Mouse (Mus musculus): ENCODE data around the gene Prss38.

The Prss38 gene

DNA sequence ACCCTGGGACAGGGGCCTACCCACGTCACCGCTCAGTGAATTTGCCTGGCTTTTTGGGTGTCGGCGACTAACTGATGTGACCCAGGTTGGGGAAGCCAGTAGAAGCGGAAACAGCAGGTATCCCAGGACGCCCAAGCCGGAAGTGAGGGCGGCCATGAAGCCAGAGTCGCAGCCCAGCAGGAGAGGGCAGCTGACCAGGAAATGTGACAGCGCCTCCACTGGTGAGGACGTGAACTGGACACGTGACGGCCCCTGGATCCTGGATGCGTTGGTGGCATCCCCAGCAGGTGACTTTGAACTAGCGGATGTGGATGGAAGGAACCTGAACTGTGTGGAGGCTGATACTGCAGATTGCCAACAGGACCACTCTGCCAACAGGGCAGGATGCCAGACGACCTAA, at the start of gene Prss38:
TSS of gene Prss38 (minus strand) at position 183 of the 400 bp plus-strand sequence.
- no peak for DNase-seq

DNA sequence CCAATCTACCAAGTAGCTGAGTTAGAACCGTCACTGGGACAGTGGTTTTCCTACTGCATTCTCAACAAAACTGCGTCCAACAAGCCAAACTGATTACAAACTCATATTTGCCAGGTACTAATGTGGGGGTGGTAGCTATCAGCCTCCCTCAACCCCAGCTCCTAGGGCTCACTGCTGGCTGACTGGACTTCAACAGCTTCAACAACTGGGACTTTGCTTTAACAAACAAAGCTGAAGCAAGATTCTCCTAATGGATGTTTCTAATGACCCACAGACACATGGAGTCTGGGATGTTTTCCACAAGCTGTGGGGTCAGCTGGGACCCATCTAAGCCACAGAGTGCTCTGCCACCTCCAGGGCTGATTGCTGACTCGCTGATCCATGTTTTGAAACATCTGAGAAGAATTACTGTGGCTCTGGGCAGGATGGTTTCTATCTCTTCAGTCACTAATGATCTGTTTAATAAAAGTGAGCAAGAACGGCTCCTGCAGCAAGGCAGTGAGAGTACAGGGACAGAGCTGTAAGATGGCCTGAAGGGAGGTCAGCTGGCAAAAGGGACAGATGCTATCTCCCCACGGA, 47.6 kb upstream of the Prss38 start:
- no peak for DNase-seq

DNA sequence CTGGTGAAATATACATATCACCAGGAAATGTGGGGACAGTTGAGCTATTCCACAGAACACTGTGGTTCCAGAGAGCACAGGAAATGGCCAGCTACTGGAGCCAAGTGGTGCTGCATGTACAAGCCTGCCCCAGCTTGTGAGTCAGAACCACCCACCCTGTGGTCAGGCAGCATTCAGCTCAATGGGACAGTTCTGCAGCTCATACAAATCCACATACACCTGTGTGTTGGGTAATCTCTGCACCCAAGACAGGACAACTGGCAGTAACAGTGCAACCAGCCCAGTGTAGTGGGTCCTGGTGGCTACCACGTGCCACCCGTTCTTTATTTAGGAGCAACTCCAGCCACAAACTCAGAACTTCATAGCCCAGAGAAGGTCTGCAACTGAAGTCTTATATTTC, 46.5 kb upstream of the Prss38 start:
- no peak for DNase-seq

DNA sequence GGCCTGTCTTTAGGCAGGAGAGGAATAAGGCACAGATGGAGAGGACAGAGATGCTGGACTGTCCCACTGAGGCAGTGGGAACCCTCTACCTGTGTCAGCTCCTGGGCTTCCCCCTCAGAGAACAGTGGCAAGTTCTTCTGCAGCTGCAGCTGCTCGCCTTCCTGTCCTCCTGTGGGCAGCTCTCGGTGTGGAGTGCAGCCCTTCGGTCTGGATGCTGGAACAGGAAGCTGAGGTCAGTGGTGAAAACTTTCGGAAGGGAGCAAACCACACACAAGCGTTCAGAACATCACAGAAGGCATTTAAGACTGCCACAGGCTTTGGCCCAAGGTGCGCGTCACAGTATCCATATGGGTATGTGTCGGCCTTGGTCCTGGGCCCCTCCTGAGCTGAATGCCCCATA, 46.0 kb upstream of the Prss38 start:
- DNase-seq: no peak

DNA sequence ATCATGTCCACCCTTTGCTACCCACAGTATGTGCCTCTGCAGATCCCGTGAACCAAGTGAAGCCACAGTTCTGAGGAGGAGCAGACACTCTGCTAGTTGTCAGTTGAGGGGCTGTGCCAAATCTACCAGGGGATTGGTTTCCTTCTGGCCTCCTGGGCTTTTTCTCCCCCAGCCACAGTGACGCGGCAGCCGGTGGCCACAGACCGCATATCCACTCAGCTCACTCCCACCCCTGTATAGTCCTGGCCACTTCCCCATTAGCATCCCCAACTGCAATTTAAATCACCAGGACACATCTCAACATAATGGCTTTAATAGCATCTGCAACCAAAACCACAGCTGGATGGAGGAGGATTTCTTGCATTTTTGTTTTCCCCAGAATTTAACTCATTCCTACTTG, 43.3 kb upstream of the Prss38 start:
- no peak for DNase-seq

DNA sequence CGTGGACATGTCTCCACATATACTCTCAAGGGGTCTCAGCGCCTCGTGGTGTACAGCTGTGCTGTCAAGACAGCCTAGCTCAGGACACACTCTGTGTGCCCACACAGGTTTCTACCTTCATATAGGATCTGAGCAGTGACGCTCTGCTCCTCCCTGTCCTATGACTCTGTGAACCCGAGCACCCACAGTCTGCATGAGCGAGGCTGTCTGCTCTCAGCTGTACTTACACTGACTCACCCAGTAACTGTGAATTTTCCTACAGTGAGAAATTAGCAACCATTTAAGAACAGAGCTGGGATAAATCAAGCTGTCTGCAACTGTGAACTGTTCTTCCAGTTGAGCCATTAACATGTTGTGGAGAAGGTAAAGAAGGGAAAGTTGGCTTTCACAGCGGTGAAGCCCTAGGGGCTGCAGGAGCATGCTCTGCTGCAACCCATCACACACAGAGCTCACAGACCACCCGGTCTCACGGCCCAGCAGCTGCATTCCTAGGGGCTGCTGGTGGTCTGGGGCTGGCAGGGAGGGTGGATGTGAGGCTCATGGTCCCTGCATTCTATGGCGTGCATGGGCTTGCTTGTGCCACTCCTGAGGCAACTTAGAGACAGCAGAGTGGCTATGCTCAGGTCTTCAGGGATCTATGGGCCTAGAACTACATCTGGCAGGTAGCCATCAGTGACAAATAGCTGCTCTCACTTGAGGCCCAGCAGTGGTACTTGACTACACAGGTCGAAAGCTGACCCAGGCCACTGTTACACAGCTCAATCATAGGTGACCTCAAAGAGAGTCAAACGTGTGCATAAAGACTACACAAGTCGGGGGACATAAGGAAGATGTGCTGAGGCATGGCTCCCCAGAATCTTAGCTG, 37.8 kb upstream of the Prss38 start:
- peak; percentile 61 for DNase-seq

DNA sequence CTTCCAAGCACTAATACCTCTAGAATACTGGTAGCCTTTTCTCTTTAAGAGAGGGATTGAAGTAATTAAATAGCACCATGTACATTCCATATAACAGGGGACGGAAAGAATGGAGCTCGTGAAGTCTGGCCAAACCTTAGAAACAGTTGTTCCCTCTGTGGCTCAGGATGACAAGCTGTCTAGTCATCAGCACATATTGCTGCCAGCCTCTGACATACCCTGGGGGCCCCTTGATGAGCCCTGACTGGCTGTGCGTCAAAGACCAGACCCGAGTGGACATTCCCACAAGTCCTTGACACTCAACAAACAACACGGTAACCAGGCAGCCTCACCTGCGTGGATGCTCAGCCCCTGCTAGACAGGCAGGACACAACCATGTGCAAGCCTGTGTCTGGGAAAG, 36.6 kb upstream of the Prss38 start:
- no peak for DNase-seq

DNA sequence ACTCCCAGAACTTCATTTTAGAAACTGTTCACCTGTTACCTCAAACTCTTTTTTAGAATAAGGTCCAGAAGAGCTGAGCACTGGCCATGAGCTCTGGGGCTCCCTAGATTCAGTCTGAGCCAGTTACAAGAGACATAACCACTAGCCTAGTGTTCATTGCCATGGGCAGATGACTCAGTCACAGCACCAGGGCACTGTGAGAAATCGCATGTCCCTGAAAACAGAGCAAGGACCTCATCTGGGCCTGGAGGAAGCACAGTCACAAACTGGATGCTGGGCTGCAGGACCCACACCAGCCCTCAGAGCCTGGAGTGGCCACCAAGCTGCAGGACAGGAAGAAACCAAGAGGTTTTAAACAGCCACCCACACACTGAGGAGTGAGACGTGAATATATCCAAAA, 35.4 kb upstream of the Prss38 start:
- no peak for DNase-seq

DNA sequence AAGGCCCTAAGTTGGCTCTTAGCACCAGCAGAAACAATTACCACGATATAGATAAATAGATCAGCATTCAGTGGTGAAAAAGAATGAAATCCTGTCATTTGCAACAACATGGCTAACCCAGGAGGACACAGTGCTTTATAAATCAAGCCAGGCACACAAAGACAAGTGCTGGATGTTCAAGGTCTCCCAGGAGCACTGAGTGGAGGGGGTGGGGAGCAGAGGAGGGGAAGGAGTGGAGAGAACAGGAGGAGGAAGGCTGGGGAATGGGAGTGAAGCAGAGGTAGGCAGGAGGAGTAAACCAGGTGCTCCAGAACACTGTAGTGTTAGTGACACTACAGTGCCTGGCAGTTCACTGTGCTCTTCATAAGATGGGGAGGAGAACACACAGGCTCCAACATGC, 30.3 kb upstream of the Prss38 start:
- no peak for DNase-seq

DNA sequence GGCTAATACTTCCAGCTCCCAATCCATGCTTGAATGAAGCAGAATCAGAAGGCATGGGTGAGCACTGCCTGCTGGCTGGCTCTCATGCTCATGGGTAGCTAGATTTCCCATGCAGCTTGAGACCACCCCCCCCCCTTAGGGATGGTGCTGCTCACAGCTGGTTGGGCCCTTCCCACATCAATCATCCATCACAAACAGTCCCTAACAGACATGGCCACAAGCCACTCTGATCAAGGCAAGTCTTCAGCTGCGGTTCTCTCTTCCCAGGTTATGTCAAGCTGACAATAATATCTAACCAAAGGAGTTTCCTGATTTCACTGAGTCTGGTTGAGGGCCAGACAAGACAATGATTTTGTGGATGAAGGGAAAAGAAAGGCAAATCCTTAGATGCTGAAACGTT, 25.4 kb upstream of the Prss38 start:
- no peak for DNase-seq

DNA sequence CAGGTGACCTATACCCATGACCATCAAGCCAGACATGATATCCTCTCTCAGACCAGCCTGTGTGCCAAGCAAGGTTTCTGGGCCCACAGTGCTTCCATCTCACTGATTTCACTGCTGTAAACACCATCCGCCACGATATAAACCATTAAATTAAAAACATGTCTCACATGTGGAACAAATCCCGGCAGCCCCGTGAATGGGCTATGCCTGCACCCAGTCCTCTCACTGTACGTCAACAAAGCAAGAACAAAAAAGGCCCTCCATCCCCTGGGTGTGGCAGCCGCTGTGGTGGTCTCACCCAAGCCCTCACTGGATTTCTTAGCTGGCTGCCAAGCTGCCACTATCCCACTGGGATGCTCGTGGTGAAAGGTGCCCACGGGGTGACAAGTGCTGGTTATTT, 24.4 kb upstream of the Prss38 start:
- DNase-seq: no peak

DNA sequence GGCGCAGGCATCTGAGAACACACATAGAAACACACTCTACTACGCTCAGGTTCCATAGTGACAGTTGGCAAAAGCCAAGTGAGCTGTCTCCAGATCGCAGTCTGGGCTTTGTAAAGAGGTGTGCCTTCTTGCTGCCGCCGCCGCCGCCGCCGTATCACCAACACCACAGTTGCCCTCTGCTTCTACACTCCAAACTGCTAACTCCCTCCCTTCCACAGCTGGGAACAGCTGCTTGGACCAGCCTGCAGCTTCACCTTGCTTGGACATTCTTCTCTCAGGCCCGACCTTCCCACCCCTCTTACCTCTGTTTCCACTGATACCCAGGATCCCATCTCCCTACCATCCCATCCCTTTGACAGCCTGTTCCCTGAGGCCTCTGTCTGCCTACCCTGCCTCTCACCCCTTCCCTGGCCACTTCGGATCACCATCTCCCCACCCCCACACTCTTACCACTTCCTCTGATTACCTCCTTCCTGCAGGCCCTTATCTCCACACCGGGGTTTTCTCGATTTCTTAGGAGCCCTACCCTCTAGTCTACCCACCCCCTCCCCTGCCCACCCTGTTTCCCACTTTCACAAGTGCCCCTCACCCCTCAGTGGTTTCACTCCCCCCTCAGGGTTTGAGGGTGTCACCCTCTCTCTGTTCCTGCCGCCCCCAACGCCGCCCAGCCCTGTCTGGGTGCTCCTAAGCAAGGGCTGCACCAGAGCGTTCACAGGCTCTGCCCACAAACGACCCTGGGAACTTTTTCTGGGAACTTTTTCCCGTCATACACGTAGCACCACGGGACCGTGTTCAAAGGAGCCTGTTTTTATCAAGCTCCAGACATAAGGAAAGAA, 22.3 kb upstream of the Prss38 start:
- no peak for DNase-seq

DNA sequence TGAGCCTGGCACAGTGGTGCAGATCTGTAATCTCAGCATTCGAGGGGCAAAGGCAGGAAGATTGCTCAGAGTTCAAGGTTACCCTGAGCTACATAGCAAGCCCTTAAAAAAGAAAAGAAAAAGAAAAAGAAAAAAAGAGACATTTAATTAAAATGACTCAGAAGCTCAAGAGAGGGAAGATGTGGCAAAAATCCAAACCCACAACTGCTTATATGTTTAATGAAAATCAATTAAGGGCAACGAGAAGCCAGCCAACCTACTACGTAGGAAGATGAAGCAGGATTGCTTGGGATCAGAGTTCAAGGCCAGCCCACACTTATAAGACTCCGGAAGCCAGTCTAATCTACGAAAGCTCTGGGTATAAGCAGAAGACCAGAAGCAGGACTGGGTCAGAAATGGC, 19.0 kb upstream of the Prss38 start:
- no peak for DNase-seq

DNA sequence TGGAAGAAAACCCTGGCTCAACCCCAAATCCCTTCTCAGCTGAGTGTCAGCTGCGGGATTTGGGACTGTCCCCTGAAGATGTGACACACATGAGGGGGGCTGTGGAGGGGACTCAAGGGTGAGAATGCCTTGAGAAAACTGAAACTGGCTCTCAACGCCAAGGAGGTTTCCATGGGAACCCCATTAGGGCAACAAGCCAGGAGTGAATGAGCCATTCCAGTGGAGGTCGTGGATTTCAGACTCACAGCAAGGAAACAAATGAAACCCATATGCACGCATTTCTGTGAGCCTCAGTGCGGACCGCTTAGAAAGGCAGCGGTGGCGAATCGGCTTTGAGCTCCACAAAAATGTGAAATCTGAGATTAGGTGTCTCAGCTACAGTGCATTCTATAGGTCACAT, 18.1 kb upstream of the Prss38 start:
- peak; percentile 18 for DNase-seq

DNA sequence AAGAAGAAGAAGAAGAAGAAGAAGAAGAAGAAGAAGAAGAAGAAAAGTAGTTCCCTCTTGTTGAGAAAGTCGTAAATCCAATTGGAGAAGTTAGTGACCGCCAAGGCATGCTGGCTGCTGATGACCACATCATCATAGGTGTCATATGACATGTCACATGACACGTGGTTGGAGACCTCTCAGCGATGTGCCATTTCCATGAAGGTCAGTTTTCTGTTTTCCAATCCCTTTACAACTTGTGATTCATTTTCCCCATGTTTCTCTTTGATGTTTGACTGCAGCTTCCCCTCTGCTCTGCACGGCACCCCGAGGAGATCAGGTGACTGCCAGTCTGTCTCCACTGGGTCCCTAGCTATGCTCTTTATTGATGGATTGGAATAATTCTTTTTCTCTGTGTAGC, 16.8 kb upstream of the Prss38 start:
- no peak for DNase-seq

DNA sequence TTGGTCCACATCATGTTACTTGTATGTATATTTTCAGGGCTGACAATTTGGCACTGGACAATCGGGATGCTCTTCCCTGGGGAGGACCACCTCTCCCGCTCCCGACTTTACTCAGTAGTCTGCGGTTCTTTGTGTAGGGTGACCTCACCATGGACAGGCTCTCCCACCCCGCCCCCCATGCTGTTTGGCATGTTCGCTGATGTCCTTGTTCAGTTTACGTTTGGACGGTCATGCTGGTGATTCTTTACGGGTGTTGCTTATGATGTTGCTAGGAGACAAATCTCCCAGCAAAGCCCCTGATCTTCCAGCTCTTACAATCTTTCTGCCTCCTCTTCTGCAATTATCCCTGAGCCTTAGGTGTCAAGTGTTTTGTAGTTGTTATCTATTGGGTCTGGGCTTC, 15.0 kb upstream of the Prss38 start:
- DNase-seq: no peak

DNA sequence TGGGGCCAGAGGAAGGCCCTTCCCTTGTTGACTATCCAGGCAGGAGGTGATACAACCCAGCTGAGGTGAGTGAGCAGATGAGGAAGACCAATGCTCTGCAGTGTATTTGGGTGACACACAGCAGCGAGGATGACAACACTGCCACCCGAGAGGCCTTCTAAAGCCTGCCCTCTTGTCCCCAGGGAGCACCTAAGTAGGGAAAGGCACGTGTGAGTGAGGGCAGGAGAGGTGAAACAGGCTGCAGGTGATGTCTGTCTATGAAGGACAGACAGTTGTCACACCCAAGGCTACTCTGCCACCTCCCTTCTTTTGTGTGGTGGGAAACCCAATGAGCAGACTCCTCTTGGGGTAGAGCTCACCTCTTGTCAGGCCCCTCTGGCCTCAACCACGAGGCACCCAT, 14.2 kb upstream of the Prss38 start:
- DNase-seq: no peak

DNA sequence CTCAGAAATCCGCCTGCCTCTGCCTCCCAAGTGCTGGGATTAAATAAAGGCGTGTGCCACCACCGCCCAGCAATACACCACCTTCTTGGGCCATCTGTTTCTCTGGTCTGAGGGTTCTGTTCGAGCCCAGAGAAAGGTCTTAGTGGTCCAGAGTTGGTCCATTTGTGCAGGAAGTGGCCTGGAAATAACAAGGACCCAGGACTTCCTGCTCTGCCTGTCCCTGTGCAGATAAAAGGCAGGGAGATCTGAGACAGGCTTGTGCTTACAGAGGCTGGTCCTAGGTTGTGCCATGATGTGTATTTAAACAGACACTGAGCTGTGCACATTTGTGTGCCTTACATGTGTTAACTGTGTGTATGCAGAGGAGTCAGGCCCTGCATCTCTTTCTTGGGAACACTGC, 13.3 kb upstream of the Prss38 start:
- no peak for DNase-seq

DNA sequence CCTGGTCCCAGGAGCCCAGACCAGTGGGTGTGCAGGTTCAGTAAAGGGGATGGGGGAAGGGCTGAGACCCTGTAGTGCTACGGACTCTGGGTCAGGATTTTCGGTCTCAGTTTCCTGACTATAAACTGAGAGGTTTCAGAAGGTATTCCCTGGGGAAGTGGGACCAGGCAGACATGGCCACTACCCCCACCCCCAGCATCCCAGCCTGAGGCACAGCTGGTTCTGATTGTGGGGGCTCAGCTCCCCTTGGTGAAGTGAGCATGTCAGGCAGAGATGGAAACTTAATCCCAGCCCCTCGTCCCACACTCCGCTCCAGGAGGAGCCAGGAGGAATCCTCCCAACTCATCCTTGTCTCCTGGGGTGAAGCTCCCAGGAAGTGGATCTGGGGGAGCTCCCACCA, 12.0 kb upstream of the Prss38 start:
- no peak for DNase-seq

DNA sequence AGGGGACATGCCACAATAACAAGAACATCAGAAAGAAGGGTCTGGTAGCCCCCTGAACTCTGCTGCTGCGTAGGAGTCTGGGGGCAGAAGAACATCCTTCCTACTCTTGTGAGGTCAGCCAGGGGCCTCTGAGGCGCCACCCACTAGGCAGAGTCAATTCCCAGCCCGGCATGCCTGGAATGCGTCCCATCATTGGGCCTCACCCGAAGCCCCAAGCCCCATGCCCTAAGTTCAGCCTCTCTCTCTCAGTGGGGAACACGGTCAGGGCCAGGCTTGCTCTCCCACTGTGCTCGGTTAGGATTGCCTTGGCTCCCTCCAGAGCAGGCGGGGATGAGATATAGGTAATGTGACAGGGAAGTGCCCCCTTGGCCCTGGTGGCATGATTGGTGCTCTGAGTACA, 9.7 kb upstream of the Prss38 start:
- no peak for DNase-seq

DNA sequence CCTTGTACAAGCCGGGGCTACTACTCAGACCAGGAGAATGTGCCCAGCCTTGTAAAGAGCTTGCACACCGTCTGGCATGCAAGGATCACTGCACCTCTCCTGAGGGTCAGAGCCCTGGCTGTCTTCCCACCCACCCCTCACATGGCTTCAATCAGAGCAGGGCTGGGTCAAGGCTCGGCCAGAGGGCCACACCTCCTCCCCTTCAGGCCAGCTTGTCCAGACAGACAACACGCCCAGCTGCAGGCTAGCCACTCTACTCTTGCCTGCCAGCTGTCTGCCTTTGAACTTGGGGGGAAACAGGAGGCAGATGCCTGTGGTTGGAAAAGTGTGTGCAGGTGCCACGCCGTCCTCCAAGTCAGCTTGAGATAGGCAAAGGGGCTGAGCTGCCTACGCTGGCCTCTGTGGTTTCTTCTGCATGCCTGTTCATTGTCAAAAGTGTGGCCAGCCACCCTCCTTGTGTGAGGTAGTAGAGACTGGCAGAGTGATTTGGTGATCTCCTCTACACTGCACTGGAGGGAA, 9.0 kb upstream of the Prss38 start:
- no peak for DNase-seq

DNA sequence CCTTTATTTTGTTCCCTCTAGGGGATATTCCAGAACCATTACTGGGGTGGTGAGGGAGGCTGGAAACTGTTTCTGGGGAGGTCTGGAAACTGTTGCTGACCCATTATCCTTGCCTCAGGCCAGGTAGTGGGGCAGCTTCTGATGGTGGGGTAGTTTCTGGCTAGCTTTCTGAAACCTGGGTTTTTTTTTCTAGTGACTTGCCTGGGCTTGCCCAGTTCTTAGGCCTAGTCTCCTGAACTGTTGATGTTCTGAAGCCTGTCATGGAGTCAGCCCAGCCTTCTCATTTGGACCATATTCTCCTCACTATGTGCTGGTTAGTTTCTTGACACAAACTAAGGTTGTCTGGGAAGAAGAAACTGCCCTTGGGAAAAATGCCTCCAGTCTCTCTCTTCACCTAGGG, 4.1 kb upstream of the Prss38 start:
- DNase-seq: no peak

DNA sequence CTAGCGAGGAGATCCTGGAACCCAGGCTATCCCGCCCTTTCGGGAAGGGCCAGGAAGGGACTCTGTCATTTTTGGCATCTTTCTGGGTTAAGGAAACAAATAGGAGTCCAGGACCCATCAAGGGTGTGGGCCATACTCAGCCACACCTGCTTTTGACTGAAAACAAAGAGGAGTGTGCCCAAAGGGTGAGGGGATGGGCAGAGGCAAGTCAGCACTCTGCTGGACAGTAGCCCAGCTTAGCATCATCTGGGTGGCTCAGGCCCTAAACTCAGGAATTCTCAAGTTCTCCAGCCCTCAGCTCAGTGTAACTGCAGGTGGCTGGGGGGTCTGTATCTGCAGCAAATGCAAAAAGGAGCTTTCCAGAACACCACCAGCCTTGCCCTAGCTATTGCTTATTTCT, 2.5 kb upstream of the Prss38 start:
- DNase-seq: no peak

DNA sequence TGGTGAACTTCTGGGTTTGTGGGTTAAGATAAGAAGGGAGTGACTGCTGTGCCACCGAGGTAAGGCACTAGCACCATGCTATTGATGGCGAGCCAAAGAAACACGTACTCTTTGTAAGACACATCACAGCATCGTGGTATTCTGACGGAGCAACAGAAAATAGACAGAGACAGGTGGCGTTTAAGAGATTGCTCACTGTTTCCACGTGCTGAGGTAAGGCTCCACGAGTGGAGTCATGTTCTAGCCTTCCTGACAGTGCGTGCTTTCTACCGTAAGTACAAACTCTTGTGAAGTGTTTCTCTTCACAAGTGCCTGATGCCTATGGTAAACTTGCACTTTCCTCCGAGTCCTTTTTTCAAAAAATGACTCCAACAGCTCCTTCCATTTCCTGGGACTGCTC, 5.6 kb downstream of the Prss38 start:
- no peak for DNase-seq

Measured in right cerebral cortex, adult 18-20 months (tissue).